Mouse (Mus musculus): ENCODE measurements at regions not wholly inside any gene's neighbourhood (a gene's known extent, or its start where the extent isn't known, plus 50 kb on each side); places are given as distances from the start of the nearest gene placed in this dataset.
A peak's percentile ranks its signal among the peaks of the same experiment; 100 is the strongest.

DNA sequence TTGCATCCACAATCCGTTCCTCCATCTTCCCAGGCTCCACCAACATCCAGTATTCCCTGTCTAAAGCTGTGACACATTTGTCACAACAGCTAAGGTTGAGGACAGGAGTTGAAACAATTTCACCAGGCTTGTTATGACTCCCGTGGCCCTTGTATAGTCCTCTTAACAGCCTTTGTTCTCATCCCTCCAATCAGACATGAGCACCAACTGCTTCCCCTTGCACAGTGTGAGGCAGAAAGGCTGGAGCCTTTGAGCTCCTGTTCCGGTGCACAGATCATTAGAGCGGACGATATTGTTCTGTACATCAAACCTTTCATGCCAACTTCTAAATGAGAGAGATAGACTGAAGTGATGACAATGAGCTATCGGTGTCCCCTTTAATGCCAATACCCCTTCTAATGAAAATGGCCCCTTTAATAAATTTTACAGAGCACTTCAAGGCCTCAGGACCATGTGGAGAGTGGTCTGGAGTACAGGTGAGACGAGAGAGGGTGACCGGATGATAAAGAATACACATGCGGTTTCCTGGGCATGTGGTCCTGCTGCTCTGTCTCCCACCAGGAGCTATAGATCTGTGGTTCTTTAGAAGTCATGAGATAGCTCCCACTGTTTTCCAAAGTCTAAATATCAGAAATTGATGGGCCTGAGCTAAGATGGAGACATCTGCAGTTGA lies 161.8 kb upstream of the Tmco5 start:
- 67% methylated on average over 9 of the region's 9 CpGs for WGBS
- no peak for ATAC-seq (ENCODE audit: insufficient read depth, low read depth)
- Histone ChIP-seq H3K36me3 (replicated peaks; ENCODE audit: control insufficient read depth, insufficient read depth, low read length) (no peaks in the 10 kb centered on the region), H3K9ac (replicated peaks; ENCODE audit: low read depth, low read length) (no peak overlapping the region), H3K9me3 (replicated peaks; ENCODE audit: control insufficient read depth, low read length) (no peaks in the 10 kb centered on the region), H3K27me3 (ENCODE audit: control insufficient read depth, insufficient read depth, low read length) (no peaks in the 10 kb centered on the region), H3K4me2 (ENCODE audit: low read depth, low read length) (no peak overlapping the region), H3K4me1 (ENCODE audit: control insufficient read depth, insufficient read depth) (no peaks in the 10 kb centered on the region), H3K4me3 (ENCODE audit: low read depth, low read length) (no peak overlapping the region), H3K27ac (ENCODE audit: low read depth) (no peak overlapping the region)
- DNase-seq (ENCODE audit: low spot score) = no peak
- no peak for TF ChIP-seq EP300 (IDR thresholded peaks at IDR 0.05; ENCODE audit: low read depth)
- TF ChIP-seq CTCF (IDR thresholded peaks at IDR 0.05; ENCODE audit: low read depth) = no peak

DNA sequence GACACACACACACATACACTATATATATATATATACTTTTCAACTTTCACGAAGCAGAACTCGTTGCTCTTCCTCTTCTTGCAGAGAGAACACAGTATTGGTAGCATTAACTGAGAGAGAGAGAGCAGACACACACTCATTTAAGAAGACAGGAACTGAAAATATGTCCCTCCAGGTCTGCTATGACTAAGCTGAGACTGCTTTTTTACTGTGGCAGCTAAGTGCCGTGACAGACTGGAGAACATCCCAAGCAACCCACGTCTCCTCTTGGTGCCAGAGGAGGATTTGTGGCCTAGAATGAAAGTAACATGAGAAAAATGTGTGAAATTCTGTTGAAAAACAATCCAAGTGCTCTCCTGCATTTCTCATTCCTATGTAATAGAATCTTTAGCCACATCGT lies 159.9 kb upstream of the Tmco5 start:
- Histone ChIP-seq H3K9me3 (replicated peaks; ENCODE audit: control insufficient read depth, low read length) (no peaks in the 10 kb centered on the region), H3K4me1 (ENCODE audit: control insufficient read depth, insufficient read depth) (no peaks in the 10 kb centered on the region), H3K4me3 (ENCODE audit: low read depth, low read length) (no peak overlapping the region), H3K4me2 (ENCODE audit: low read depth, low read length) (no peak overlapping the region), H3K9ac (replicated peaks; ENCODE audit: low read depth, low read length) (no peak overlapping the region), H3K27me3 (ENCODE audit: control insufficient read depth, insufficient read depth, low read length) (no peaks in the 10 kb centered on the region), H3K36me3 (replicated peaks; ENCODE audit: control insufficient read depth, insufficient read depth, low read length) (no peaks in the 10 kb centered on the region), H3K27ac (ENCODE audit: low read depth) (no peak overlapping the region)
- ATAC-seq (ENCODE audit: insufficient read depth, low read depth) = no peak
- DNase-seq (ENCODE audit: low spot score) = no peak
- TF ChIP-seq CTCF (IDR thresholded peaks at IDR 0.05; ENCODE audit: low read depth) = no peak
- WGBS = 81% methylated on average over 5 of the region's 5 CpGs

DNA sequence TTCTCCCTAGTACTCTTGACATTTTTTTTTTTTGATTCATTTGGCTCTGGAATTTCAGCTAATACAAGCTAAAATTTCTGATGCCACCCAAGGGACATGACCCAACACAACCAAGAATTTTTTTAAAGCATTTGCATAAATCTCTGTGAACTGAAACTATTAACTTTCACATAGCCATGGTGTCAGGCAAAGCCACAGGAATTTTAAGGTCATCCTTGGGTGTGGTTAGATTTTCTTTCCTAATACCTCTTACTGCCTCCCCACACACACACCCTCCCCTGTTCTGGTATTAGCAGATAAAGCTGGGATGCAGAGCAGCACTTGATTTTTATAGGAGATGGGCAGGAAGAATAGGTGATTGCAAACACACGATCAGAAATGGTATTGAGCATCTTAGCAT lies 150.9 kb upstream of the Tmco5 start:
- TF ChIP-seq EP300 (IDR thresholded peaks at IDR 0.05; ENCODE audit: low read depth) (no peak), CTCF (IDR thresholded peaks at IDR 0.05; ENCODE audit: low read depth) (no peak)
- ATAC-seq (ENCODE audit: insufficient read depth, low read depth) (no peak), DNase-seq (ENCODE audit: low spot score) (no peak)
- no peaks in the 10 kb centered on the region for H3K27me3 ChIP-seq (ENCODE audit: control insufficient read depth, insufficient read depth, low read length)
- no peak overlapping the region for H3K27ac ChIP-seq (ENCODE audit: low read depth)
- no peaks in the 10 kb centered on the region for H3K36me3 ChIP-seq (replicated peaks; ENCODE audit: control insufficient read depth, insufficient read depth, low read length)
- H3K4me3 ChIP-seq (ENCODE audit: low read depth, low read length) = no peak overlapping the region
- H3K4me1 ChIP-seq (ENCODE audit: control insufficient read depth, insufficient read depth) = no peaks in the 10 kb centered on the region
- H3K4me2 ChIP-seq (ENCODE audit: low read depth, low read length) = no peak overlapping the region
- no peaks in the 10 kb centered on the region for H3K9me3 ChIP-seq (replicated peaks; ENCODE audit: control insufficient read depth, low read length)
- 48% methylated on average over 1 of the region's 1 CpGs for WGBS
- no peak overlapping the region for H3K9ac ChIP-seq (replicated peaks; ENCODE audit: low read depth, low read length)

DNA sequence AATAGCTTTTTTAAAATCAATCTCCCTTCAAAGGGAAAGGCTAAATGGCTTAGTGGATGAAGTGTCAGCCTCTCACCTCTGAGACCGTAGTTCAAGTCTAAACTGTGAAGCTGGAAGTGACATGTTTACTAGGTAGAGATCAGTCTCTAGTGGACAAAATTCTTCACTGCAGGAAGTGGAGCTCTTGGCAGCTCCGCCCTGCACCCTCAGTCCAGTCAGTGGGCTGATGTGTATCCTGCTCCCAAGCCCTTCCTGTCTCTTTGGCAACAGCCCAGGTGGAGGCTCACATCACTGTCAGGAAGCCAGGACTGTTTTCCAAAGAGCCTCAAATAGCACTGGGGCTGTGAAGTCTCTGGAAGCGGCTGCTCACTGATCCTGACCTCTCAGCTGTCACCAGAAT lies 142.8 kb upstream of the Tmco5 start:
- Histone ChIP-seq H3K27me3 (ENCODE audit: control insufficient read depth, insufficient read depth, low read length) (no peaks in the 10 kb centered on the region), H3K9me3 (replicated peaks; ENCODE audit: control insufficient read depth, low read length) (no peaks in the 10 kb centered on the region), H3K27ac (ENCODE audit: low read depth) (no peak overlapping the region), H3K4me3 (ENCODE audit: low read depth, low read length) (no peak overlapping the region), H3K4me2 (ENCODE audit: low read depth, low read length) (no peak overlapping the region), H3K4me1 (ENCODE audit: control insufficient read depth, insufficient read depth) (no peaks in the 10 kb centered on the region), H3K36me3 (replicated peaks; ENCODE audit: control insufficient read depth, insufficient read depth, low read length) (no peaks in the 10 kb centered on the region), H3K9ac (replicated peaks; ENCODE audit: low read depth, low read length) (no peak overlapping the region)
- TF ChIP-seq CTCF (IDR thresholded peaks at IDR 0.05; ENCODE audit: low read depth) (peak; percentile 52), EP300 (IDR thresholded peaks at IDR 0.05; ENCODE audit: low read depth) (no peak)
- ATAC-seq (ENCODE audit: insufficient read depth, low read depth) (peak; percentile 88), DNase-seq (ENCODE audit: low spot score) (peak; percentile 80)
- WGBS = 7% methylated on average over 3 of the region's 3 CpGs

DNA sequence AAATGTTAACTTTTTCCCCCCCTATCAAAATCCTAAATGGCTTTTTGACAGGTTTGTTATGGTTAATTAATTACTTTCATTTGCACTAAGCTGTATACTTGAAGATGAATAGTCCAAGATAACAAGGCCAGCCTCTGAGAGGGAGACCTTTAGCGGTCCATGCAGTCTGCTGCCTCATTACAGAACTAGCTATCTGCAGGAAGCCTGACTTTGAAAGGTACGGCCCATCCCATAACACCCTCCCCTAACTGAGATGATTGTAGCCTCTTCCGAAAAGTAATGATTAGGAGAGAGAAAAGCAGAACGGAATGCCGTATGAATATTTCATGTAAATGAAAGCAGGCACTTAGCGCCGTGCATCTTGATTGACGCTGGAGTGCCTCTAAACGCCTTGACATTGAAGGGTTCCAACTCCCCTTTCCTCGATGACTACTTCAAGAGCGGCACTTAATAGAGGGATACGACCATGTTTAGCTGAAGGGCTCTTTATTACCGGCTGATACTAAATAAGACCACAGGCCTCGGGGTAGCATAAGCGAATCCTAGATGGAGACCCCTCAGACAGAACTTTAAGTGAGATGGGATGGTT lies 109.9 kb upstream of the Tmco5 start:
- H3K4me3 ChIP-seq (ENCODE audit: low read depth, low read length) = no peak overlapping the region
- no peak for TF ChIP-seq EP300 (IDR thresholded peaks at IDR 0.05; ENCODE audit: low read depth)
- TF ChIP-seq CTCF (IDR thresholded peaks at IDR 0.05; ENCODE audit: low read depth) = no peak
- no peak overlapping the region for H3K27ac ChIP-seq (ENCODE audit: low read depth)
- 39% methylated on average over 15 of the region's 15 CpGs for WGBS
- H3K9me3 ChIP-seq (replicated peaks; ENCODE audit: control insufficient read depth, low read length) = no peaks in the 10 kb centered on the region
- no peaks in the 10 kb centered on the region; the same call in 1 of the 2 replicates for H3K4me1 ChIP-seq (ENCODE audit: control insufficient read depth, insufficient read depth)
- peak overlapping the region; percentile 26 for H3K4me2 ChIP-seq (ENCODE audit: low read depth, low read length)
- no peak for ATAC-seq (ENCODE audit: insufficient read depth, low read depth)
- H3K27me3 ChIP-seq (ENCODE audit: control insufficient read depth, insufficient read depth, low read length) = 0 out of 2 replicates have a peak, but pooled peaks cover 5% of the 10 kb centered on the region
- H3K36me3 ChIP-seq (replicated peaks; ENCODE audit: control insufficient read depth, insufficient read depth, low read length) = no peaks in the 10 kb centered on the region
- H3K9ac ChIP-seq (replicated peaks; ENCODE audit: low read depth, low read length) = no peak overlapping the region
- peak; percentile 15 for DNase-seq (ENCODE audit: low spot score)

DNA sequence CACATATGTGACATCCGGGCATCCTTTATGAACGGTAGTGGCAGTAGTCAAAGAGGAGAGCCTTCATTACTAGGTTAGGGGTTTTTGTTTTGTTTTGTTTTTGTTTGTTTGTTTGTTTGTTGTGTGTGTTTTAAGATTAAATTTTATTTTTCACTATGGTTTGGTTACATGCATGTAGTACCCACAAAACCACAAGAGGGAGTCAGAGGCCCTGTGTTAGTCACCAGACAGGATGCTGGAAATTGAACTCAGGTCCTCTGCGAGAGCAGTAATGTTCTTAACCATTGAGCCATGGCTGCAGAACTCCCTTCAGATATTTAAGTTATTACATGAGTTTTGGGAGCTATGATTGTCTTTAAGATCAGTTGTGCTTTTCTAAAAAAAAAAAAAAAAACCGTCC lies 109.3 kb upstream of the Tmco5 start:
- Histone ChIP-seq H3K9me3 (replicated peaks; ENCODE audit: control insufficient read depth, low read length) (no peaks in the 10 kb centered on the region), H3K9ac (replicated peaks; ENCODE audit: low read depth, low read length) (no peak overlapping the region), H3K4me2 (ENCODE audit: low read depth, low read length) (no peak overlapping the region), H3K27ac (ENCODE audit: low read depth) (no peak overlapping the region), H3K4me3 (ENCODE audit: low read depth, low read length) (no peak overlapping the region), H3K4me1 (ENCODE audit: control insufficient read depth, insufficient read depth) (no peaks in the 10 kb centered on the region; the same call in 1 of the 2 replicates), H3K36me3 (replicated peaks; ENCODE audit: control insufficient read depth, insufficient read depth, low read length) (no peaks in the 10 kb centered on the region), H3K27me3 (ENCODE audit: control insufficient read depth, insufficient read depth, low read length) (0 out of 2 replicates have a peak, but pooled peaks cover 5% of the 10 kb centered on the region)
- WGBS = 66% methylated on average over 4 of the region's 4 CpGs
- ATAC-seq (ENCODE audit: insufficient read depth, low read depth) (no peak), DNase-seq (ENCODE audit: low spot score) (no peak)
- TF ChIP-seq CTCF (IDR thresholded peaks at IDR 0.05; ENCODE audit: low read depth) (peak; percentile 28), EP300 (IDR thresholded peaks at IDR 0.05; ENCODE audit: low read depth) (no peak)
